Comparison of ENCODE assay signal across 7 mouse cellular contexts in the genomic region with DNA sequence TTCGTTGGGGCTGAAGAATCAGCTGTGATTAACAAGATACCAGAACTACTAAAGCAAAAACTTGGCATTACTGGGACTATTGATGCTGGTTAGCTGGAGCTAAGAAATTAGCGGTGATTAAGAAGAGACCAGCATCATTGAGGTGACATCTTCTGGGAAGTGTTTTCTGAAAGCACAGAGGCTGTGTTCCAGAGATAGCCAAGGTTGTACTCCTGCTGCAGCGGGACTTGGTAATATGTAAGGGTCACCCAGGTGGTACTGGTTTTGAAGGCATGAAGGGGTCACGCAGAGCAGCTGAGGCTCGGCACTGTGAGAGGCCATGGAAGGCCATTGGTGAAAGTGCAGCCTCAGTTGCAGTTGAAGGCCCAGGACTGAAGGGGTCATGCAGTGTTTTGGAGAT. TPM values are rescaled to one million over a fixed set of nuclear protein-coding genes. Genes with fewer than 3 reads are reported as not detected.
A peak's percentile ranks its signal among the peaks of the same experiment; 100 is the strongest.
DNase-seq lines count a peak whose midpoint lies in the region; TF ChIP-seq lines count a peak whose summit lies in the region.
"Not testable (repeated sequence)": the region's sequence is repeated elsewhere in the genome, so short reads cannot be mapped to it uniquely, and the experiment has no call there.

No protein-coding gene starts in this region.

- 92% methylated on average over 5 of the region's 5 CpGs for WGBS in heart, adult 2 months
- 88% methylated on average over 5 of the region's 5 CpGs for WGBS in kidney, adult 2 months

- H3K27me3 ChIP-seq in heart, adult 2 months (ENCODE audit: control insufficient read depth, insufficient read depth, low read length); kidney, adult 2 months (replicated peaks; ENCODE audit: control insufficient read depth, insufficient read depth, low read length): not testable (repeated sequence)

- not testable (repeated sequence) for H3K4me3 ChIP-seq in heart, adult 2 months; kidney, adult 2 months (ENCODE audit: insufficient read depth, low read depth, low read length)

- intact Hi-C loops in heart, adult 2 months (cut with DNase I), result not testable (repeated sequence)

- DNase-seq in cerebellum, adult 11 months, result peak; percentile 12
- DNase-seq in frontal cortex, postnatal 10 days (ENCODE audit: low spot score in 2 of 2), result peak; percentile 31 to 32
- peak; percentile 33 to 55 for DNase-seq in heart, adult 2 months
- peak; percentile 46 for DNase-seq in kidney, adult 2 months
- DNase-seq in left cerebral cortex, adult 9 months (ENCODE audit: low spot score in 2 of 2), result peak; percentile 23 to 44
- peak; percentile 27 for DNase-seq in ovary, postnatal 10 days (ENCODE audit: low spot score)
- peak; percentile 35 for DNase-seq in testis, postnatal 14 days (ENCODE audit: low spot score)

- H3K27ac ChIP-seq in heart, adult 2 months; kidney, adult 2 months (ENCODE audit: insufficient read depth, low read depth, low read length): not testable (repeated sequence)

- TF ChIP-seq POLR2A in heart, adult 2 months (IDR thresholded peaks at IDR 0.05; ENCODE audit: insufficient read depth, low read depth, low read length); kidney, adult 2 months (IDR thresholded peaks at IDR 0.05; ENCODE audit: low read depth, low read length): not testable (repeated sequence)

- TF ChIP-seq EP300 in heart, adult 2 months (IDR thresholded peaks at IDR 0.05; ENCODE audit: insufficient read depth, low read depth, low read length), result not testable (repeated sequence)

- TF ChIP-seq CTCF in heart, adult 2 months (IDR thresholded peaks at IDR 0.05); kidney, adult 2 months (conservative IDR thresholded peaks at IDR 0.05; ENCODE audit: insufficient read depth, insufficient read length, low read depth, low read length): not testable (repeated sequence)

- H3K79me2 ChIP-seq in heart, adult 2 months (replicated peaks; ENCODE audit: control insufficient read depth, insufficient read depth, low read length), result not testable (repeated sequence)

- not testable (repeated sequence) for H3K4me1 ChIP-seq in heart, adult 2 months (ENCODE audit: control insufficient read depth, insufficient read depth, low read length); kidney, adult 2 months (ENCODE audit: control insufficient read depth, insufficient read depth, low read length)

- H3K9ac ChIP-seq in heart, adult 2 months (ENCODE audit: low read depth, low read length), result not testable (repeated sequence)

- not testable (repeated sequence) for H3K36me3 ChIP-seq in heart, adult 2 months (ENCODE audit: control insufficient read depth, insufficient read depth, low read length); kidney, adult 2 months (ENCODE audit: control insufficient read depth, insufficient read depth, low read length)

RNA-seq across cellular contexts. Expression of a gene that starts 37.8 kb away (rescaled TPM):
- 10 to 100 TPM; 54.9 to 56.5 TPM for total RNA-seq in heart, adult 2 months (2021)
- 22.2 and 35.7 TPM in 2 replicates for polyA plus RNA-seq in heart, adult 2 months (2012; rRNA removed)
- 45.9 and 48.9 TPM in 2 replicates for polyA plus RNA-seq in kidney, adult 2 months (2012; rRNA removed)
